Mouse (Mus musculus) stomach, embryonic 16.5 days (tissue): ENCODE data around the gene Fam83g. TPM values are rescaled to one million over a fixed set of nuclear protein-coding genes. Genes with fewer than 3 reads are reported as not detected.
A peak's percentile ranks its signal among the peaks of the same experiment; 100 is the strongest.

ENCODE experiments used
- ATAC-seq: fragments of 200-750 bp; cut with Nextera tagmentation; 2 replicates; pipeline ENCODE4 v1.8.0; 2017; ENCODE audit warnings: moderate number of reproducible peaks, moderate TSS enrichment; ENCODE audit not compliant: insufficient read depth, low FRiP score
- H3K27ac ChIP-seq: fragments of 300-500 bp; sonication (generic); 2 replicates; pipeline ENCODE4 v1.5.1; 2014; ENCODE audit warnings: low read length
- H3K27me3 ChIP-seq: fragments of 300-500 bp; sonication (generic); 2 replicates; pipeline ENCODE4 v1.6.1; 2014; ENCODE audit warnings: low read length, control low read depth, mixed read lengths; ENCODE audit not compliant: control insufficient read depth, insufficient read depth
- H3K36me3 ChIP-seq: fragments of 300-500 bp; sonication (generic); 2 replicates; pipeline ENCODE4 v1.6.1; 2014; ENCODE audit warnings: low read length; ENCODE audit not compliant: control insufficient read depth, insufficient read depth
- H3K4me1 ChIP-seq: fragments of 300-500 bp; sonication (generic); 2 replicates; pipeline ENCODE4 v1.6.1; 2014; ENCODE audit warnings: low read length, control low read depth, mixed read lengths; ENCODE audit not compliant: control insufficient read depth, insufficient read depth
- H3K4me2 ChIP-seq: fragments of 300-500 bp; sonication (generic); 2 replicates; pipeline ENCODE4 v1.6.1; 2014; ENCODE audit warnings: low read depth, low read length, mixed read lengths
- H3K4me3 ChIP-seq: fragments of 300-500 bp; sonication (generic); replicated peaks from 2 replicates; pipeline ENCODE4 v1.5.1; 2014; ENCODE audit warnings: mild to moderate bottlenecking, low read length
- H3K9ac ChIP-seq: fragments of 300-500 bp; sonication (generic); 2 replicates; pipeline ENCODE4 v1.6.1; 2014; ENCODE audit warnings: low read length
- H3K9me3 ChIP-seq: fragments of 300-500 bp; sonication (generic); replicated peaks from 2 replicates; pipeline ENCODE4 v1.6.1; 2016; ENCODE audit warnings: low read length, control low read depth; ENCODE audit not compliant: control insufficient read depth
- WGBS: fragments of 180-500 bp; shearing (Covaris S2); extraction: QIAGEN DNeasy Blood & Tissue Kit; methylation state at CpG from one replicate; pipeline ENCODE4 v1.1.7; 2014; 5-methylcytosine and 5-hydroxymethylcytosine counted together
- polyA plus RNA-seq: library from polyadenylated mRNA; unstranded; fragments of >200 nt; fragmentation: Nextera tagmentation; extraction: Ambion mirVana; gene quantifications from 2 replicates; pipeline ENCODE4 v1.2.1, GENCODE M21; 2015

The Fam83g gene
- polyA plus RNA-seq, 1 experiment from 2014 or later = 6.1 TPM

DNA sequence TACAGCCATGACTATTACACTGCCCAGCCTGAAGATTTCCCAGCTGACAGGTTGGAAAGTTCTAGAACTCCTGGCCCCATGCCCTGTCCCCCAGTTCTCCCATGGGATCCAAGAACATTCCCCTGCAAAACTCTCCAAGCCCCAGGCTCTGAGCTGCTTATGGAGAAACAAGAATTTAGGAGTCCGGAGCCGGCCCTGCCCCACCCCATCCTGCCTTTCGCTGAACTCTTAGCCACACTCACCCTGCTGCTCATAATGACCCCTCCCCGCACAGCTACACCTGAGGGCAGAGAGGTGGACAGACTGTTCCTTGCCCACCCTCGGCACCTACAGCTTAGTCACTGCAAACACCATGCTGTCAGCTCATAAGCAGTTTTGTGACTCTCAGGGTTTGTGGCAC lies 16.1 kb upstream of the Fam83g start:
- no peaks in the 10 kb centered on the region for H3K36me3 ChIP-seq
- WGBS = 60% methylated on average over 5 of the region's 5 CpGs
- H3K9ac ChIP-seq = no peak overlapping the region
- H3K4me3 ChIP-seq = no peak overlapping the region
- no peak overlapping the region for H3K4me2 ChIP-seq
- H3K27me3 ChIP-seq = no peaks in the 10 kb centered on the region
- H3K27ac ChIP-seq = no peak overlapping the region
- no peaks in the 10 kb centered on the region for H3K9me3 ChIP-seq
- ATAC-seq = no peak
- 0 out of 2 replicates have a peak, but pooled peaks cover 7% of the 10 kb centered on the region for H3K4me1 ChIP-seq

DNA sequence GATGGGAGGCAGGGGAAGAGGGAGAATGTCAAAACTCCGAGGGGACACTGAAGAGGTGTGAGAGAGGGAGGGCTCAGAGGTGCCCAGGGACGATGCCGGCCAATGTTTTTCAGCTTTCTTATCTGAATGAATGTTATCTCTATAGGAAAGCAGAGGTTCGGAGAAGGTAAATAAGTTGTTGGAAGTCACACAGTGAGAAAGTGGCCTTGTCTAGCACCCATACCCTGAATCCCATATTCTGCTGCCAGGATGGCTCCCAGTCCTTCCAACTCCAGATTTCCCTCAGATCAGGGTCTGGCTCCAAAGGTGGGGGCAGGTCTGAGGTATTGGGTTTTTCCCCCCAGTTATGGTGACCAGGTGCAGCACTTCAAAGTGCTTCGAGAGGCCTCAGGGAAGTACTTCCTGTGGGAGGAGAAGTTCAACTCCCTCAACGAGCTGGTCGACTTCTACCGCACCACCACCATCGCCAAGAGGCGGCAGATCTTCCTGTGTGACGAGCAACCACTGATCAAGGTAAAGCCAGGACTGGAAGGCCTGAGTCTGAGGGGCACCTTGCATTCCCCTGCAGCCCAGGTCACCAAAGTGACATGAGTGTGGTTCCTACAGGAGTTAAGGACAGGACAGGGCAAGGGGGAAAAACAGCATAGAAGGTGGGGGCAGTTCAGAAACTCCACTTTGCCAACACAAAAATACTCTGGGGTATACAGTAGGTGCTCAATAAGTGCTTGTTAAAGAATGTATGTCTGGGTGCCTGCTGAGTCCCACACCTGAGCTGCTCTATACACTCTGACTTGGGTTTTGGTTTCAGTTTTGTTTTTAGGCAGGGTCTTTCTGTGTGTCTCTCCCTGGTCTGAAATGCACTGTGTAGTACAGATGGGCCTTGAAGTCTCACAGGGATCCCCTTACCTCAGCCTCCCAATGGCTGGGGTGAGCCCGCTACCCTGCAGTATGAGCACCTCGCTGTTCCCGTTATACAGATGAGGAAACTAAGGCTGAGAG lies 14.1 kb upstream of the Fam83g start:
- H3K9me3 ChIP-seq = no peaks in the 10 kb centered on the region
- H3K9ac ChIP-seq = no peak overlapping the region
- H3K27ac ChIP-seq = no peak overlapping the region
- no peaks in the 10 kb centered on the region for H3K36me3 ChIP-seq
- 59% methylated on average over 14 of the region's 14 CpGs for WGBS
- no peaks in the 10 kb centered on the region for H3K27me3 ChIP-seq
- H3K4me2 ChIP-seq = no peak overlapping the region
- peaks cover 14% of the 10 kb centered on the region for H3K4me1 ChIP-seq
- H3K4me3 ChIP-seq = no peak overlapping the region
- no peak for ATAC-seq

DNA sequence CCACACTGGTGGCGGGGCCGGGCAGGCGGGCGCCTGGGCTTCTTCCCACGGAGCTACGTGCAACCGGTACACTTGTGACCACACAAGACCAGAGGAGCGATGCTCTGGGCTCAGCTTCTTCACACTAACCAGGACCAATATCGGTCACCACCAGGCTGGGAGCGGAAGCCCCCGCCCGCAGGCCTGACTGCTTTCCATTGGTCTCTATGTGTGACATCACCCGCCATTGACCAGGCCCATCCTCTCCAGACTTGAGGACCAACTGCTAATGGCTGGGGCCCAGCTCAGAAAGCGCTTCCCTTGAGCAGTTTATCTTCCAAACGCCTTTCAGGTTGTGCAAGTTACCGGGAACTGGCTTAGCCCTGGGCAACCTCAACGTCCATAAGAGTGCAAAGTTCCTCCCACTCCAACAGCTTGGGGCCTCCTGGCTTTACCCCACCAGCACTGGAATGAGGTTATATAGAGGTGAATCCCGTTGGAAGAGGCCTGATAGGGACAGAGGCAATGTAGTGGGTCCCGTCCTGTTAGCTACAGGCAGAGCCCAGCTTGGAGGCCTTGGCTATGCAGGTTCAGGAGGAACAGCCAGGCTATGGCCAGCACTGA lies 12.0 kb upstream of the Fam83g start:
- Histone ChIP-seq H3K9me3 (no peaks in the 10 kb centered on the region), H3K4me1 (peaks cover 20% of the 10 kb centered on the region), H3K9ac (no peak overlapping the region), H3K27me3 (no peaks in the 10 kb centered on the region), H3K4me3 (no peak overlapping the region), H3K4me2 (no peak overlapping the region), H3K36me3 (no peaks in the 10 kb centered on the region), H3K27ac (no peak overlapping the region)
- 59% methylated on average over 19 of the region's 19 CpGs for WGBS
- no peak for ATAC-seq

DNA sequence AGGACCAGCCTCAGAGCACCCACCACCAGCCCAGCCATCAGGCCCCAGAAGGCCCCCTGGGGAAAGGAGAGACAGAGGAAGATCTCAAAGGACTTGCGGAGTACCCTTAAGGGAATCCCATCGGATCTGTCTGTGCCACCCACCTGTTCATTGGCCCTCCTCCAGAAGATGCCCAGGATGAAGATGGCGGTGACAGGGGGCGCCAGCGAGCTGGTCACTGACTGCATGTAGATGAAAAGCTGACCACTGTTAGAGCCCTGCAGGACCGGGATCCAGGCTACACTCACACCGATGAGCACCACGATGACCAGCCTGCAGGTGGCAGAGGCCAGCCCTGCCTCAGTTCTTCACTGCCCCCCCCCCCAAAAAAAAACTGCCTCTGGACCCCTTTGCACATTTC lies 10.2 kb upstream of the Fam83g start:
- no peaks in the 10 kb centered on the region for H3K9me3 ChIP-seq
- H3K4me1 ChIP-seq = peaks cover 13% of the 10 kb centered on the region
- H3K27me3 ChIP-seq = no peaks in the 10 kb centered on the region
- H3K36me3 ChIP-seq = no peaks in the 10 kb centered on the region
- H3K27ac ChIP-seq = no peak overlapping the region
- H3K4me3 ChIP-seq = no peak overlapping the region
- H3K4me2 ChIP-seq = no peak overlapping the region
- WGBS = 40% methylated on average over 8 of the region's 8 CpGs
- no peak for ATAC-seq
- H3K9ac ChIP-seq = no peak overlapping the region

DNA sequence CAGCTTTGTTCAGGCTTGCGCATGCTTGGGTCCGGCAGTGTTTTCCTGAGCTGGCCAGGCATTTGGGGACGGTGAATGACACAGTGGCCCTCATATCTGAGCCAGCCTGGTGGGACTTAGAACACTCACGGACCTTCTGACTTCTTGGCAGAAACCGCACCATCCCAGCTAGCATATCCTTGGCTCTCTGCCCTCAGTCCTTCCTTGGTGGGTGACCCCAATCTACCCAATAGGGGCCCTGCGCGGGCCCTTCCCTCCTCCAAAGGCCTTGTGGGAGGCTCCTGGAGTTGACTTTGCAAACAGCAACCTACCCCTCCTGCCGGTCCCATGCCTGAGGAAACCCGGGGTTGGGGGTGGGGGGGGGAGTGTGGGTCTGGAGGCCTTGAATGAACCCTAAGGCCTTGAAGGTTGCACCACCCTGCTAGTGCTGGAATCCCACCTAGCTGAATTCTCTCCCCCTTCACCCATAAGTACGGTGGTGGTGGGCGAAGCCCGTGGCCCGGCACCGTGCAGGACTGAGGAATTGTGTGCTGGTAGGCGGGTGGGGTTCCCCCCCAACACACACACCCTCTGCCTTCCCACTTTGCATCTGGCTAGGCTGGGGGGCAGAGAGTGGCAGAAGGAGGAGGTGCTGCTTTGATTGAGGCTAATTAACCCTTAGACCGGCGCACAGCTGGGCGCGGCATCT lies 9.6 kb upstream of the Fam83g start:
- Histone ChIP-seq H3K9ac (no peak overlapping the region), H3K9me3 (no peaks in the 10 kb centered on the region), H3K4me2 (no peak overlapping the region), H3K27ac (no peak overlapping the region), H3K4me3 (no peak overlapping the region), H3K4me1 (peaks cover 13% of the 10 kb centered on the region), H3K27me3 (no peaks in the 10 kb centered on the region), H3K36me3 (no peaks in the 10 kb centered on the region)
- peak; percentile 14; the same call in 1 of the 2 replicates for ATAC-seq
- WGBS = 38% methylated on average over 19 of the region's 19 CpGs

DNA sequence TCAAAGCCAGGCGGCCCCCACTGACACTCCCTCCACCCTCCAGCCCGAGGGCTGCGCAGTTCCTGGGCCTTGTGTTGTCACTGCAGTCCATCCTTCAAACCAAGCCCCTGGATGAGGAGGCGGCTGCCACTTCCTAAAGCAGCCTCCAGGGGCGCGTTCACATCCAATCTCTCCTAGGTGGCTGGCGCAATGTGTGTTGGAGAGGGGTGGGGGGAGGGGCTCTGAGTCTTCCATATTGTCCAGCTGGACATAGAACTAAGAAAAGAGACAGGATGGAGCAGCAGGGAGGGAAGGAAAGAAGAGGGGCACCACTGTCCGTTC lies 9.1 kb upstream of the Fam83g start:
- 9% methylated on average over 8 of the region's 8 CpGs for WGBS
- Histone ChIP-seq H3K36me3 (no peaks in the 10 kb centered on the region), H3K9ac (no peak overlapping the region), H3K9me3 (no peaks in the 10 kb centered on the region), H3K27ac (no peak overlapping the region), H3K27me3 (no peaks in the 10 kb centered on the region), H3K4me1 (peaks cover 13% of the 10 kb centered on the region), H3K4me2 (no peak overlapping the region), H3K4me3 (no peak overlapping the region)
- peak; percentile 20; the same call in 1 of the 2 replicates for ATAC-seq

DNA sequence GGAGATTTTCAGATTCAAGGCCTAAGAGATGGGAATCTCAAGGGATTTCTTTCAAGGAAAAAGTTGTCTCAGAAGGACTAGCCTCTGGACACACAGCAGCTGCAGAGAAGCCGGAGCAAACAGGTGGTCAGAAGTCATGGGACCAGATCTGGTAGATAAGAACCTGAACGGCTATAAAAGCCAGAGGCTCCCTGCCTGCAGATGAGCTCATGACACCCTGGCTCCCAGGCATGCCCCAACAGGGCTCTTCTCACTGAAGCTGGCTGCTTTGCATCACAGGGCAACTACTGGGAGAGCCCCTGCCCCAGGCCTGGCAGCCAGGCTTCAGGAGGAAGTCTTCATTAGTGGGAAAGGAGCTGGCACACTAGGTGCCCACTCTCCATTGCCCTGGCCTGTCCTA lies 8.6 kb upstream of the Fam83g start:
- H3K4me3 ChIP-seq = no peak overlapping the region
- H3K9ac ChIP-seq = 0 out of 2 replicates have a peak overlapping the region, but pooled peaks have one; percentile 44
- H3K4me1 ChIP-seq = peaks cover 13% of the 10 kb centered on the region
- H3K4me2 ChIP-seq = no peak overlapping the region
- peak overlapping the region; percentile 46; the same call in 1 of the 2 replicates for H3K27ac ChIP-seq
- WGBS = 30% methylated on average over 2 of the region's 2 CpGs
- H3K9me3 ChIP-seq = no peaks in the 10 kb centered on the region
- no peaks in the 10 kb centered on the region for H3K36me3 ChIP-seq
- no peaks in the 10 kb centered on the region for H3K27me3 ChIP-seq
- ATAC-seq = no peak

DNA sequence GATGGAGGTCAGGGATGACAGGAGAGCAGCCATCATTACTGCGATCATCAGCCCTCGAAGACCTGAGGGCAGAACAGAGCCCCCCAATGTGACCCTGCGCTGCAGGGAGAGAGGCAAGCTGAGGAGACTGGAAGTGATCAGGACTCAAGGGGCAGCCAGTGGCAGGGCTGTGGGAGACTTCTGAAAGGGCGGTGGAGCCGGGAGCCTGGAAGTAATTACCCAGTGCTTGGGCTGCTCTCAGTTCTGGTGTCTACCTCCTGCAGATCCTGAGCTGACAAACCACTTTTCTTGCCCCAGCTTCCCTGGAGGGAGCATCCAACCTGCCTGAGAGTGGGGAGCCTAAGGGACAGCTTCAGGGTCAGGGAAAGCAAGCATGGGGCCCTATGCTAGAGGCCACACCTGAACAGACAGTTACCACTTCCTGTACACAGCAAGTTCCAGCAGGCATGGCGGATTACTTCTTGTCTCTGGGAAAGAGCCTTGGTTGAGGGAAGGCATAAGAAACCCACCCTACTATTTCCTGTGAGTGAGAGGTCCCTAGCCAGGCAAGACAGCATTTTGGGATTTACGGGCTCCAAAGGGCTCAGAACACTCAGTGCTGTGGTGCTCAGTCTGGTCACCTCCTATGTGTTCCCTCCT lies 7.6 kb upstream of the Fam83g start:
- Histone ChIP-seq H3K9me3 (no peaks in the 10 kb centered on the region), H3K4me2 (no peak overlapping the region), H3K4me1 (peaks cover 13% of the 10 kb centered on the region), H3K9ac (no peak overlapping the region), H3K27me3 (no peaks in the 10 kb centered on the region), H3K36me3 (no peaks in the 10 kb centered on the region), H3K4me3 (no peak overlapping the region), H3K27ac (no peak overlapping the region)
- WGBS = 76% methylated on average over 7 of the region's 7 CpGs
- ATAC-seq = no peak
